ENCODE assay signal across 8 mouse cellular contexts in genomic region chr19:41484361-41484760, GRCm38 (mm10). TPM values are rescaled to one million over a fixed set of nuclear protein-coding genes. Genes with fewer than 3 reads are reported as not detected.
DNase-seq lines count a peak whose midpoint lies in the region; ATAC-seq and TF ChIP-seq lines count a peak whose summit lies in the region.

No protein-coding gene starts in this region.

- no peak for TF ChIP-seq POLR2A in heart, adult 2 months (IDR thresholded peaks at IDR 0.05; ENCODE audit: insufficient read depth, low read depth, low read length)

- H3K9me3 ChIP-seq in E14TG2a.4 (ENCODE audit: low read length): no peaks in the 10 kb centered on the region
- H3K9me3 ChIP-seq in heart, postnatal 0 days (replicated peaks; ENCODE audit: control insufficient read depth, low read length): no peaks in the 10 kb centered on the region
- H3K9me3 ChIP-seq in liver, postnatal 0 days (ENCODE audit: low read length): no peaks in the 10 kb centered on the region

- H3K27ac ChIP-seq in heart, adult 2 months: no peak overlapping the region
- H3K27ac ChIP-seq in heart, postnatal 0 days (ENCODE audit: low read depth): no peak overlapping the region
- no peak overlapping the region for H3K27ac ChIP-seq in liver, postnatal 0 days (ENCODE audit: low read depth)

- TF ChIP-seq EP300 in heart, adult 2 months (IDR thresholded peaks at IDR 0.05; ENCODE audit: insufficient read depth, low read depth, low read length): no peak
- TF ChIP-seq EP300 in heart, postnatal 0 days (IDR thresholded peaks at IDR 0.05; ENCODE audit: low read depth): no peak
- no peak for TF ChIP-seq EP300 in liver, postnatal 0 days (IDR thresholded peaks at IDR 0.05; ENCODE audit: low read depth)

- TF ChIP-seq CTCF in heart, adult 2 months (IDR thresholded peaks at IDR 0.05): no peak
- no peak for TF ChIP-seq CTCF in E14TG2a.4 (conservative IDR thresholded peaks at IDR 0.05; ENCODE audit: low read length)
- no peak for TF ChIP-seq CTCF in heart, postnatal 0 days (IDR thresholded peaks at IDR 0.05; ENCODE audit: low read depth)
- no peak for TF ChIP-seq CTCF in liver, postnatal 0 days (IDR thresholded peaks at IDR 0.05; ENCODE audit: low read depth)

- ATAC-seq in heart, postnatal 0 days (ENCODE audit: insufficient read depth, low read depth): no peak
- ATAC-seq in liver, postnatal 0 days: no peak

- 0 out of 2 replicates have a peak, but pooled peaks cover 2% of the 10 kb centered on the region for H3K27me3 ChIP-seq in heart, adult 2 months (ENCODE audit: control insufficient read depth, insufficient read depth, low read length)
- H3K27me3 ChIP-seq in E14TG2a.4 (ENCODE audit: insufficient read depth, low read length): no peaks in the 10 kb centered on the region
- H3K27me3 ChIP-seq in heart, postnatal 0 days (ENCODE audit: control insufficient read depth, insufficient read depth, low read length): no peaks in the 10 kb centered on the region
- H3K27me3 ChIP-seq in liver, postnatal 0 days (ENCODE audit: insufficient read depth, low read length): no peaks in the 10 kb centered on the region

- H3K4me2 ChIP-seq in heart, postnatal 0 days (ENCODE audit: low read depth, low read length): peak overlapping the region; percentile 88
- H3K4me2 ChIP-seq in liver, postnatal 0 days (ENCODE audit: low read depth, low read length): peak overlapping the region; percentile 94

- peak overlapping the region; percentile 87 for H3K4me3 ChIP-seq in heart, adult 2 months
- peak overlapping the region; percentile 86 for H3K4me3 ChIP-seq in E14TG2a.4 (replicated peaks; ENCODE audit: low read length)
- peak overlapping the region; percentile 1; the same call in 1 of the 2 replicates for H3K4me3 ChIP-seq in heart, postnatal 0 days (ENCODE audit: low read depth, low read length)
- H3K4me3 ChIP-seq in liver, postnatal 0 days (ENCODE audit: low read depth, low read length): peak overlapping the region; percentile 78

- H3K9ac ChIP-seq in heart, adult 2 months (ENCODE audit: low read depth, low read length): peak overlapping the region; percentile 28; the same call in 1 of the 2 replicates
- H3K9ac ChIP-seq in heart, postnatal 0 days (replicated peaks; ENCODE audit: low read depth, low read length): no peak overlapping the region
- H3K9ac ChIP-seq in liver, postnatal 0 days (replicated peaks): no peak overlapping the region

- WGBS in heart, adult 2 months: 25% methylated on average over 5 of the region's 5 CpGs
- 23% methylated on average over 5 of the region's 5 CpGs for WGBS in heart, postnatal 0 days
- 34% methylated on average over 5 of the region's 5 CpGs for WGBS in liver, postnatal 0 days (ENCODE audit: insufficient replicate concordance)

- DNase-seq in heart, adult 2 months: no peak
- no peak for DNase-seq in heart, postnatal 14 days
- DNase-seq in heart, postnatal 0 days (ENCODE audit: low spot score): no peak
- DNase-seq in liver, postnatal 0 days: no peak
- DNase-seq in layer of hippocampus, adult 11-12 months (ENCODE audit: low spot score): no peak
- no peak for DNase-seq in adrenal gland, postnatal 10 days
- no peak for DNase-seq in urinary bladder, postnatal 25 days (ENCODE audit: low spot score)

- intact Hi-C loops in heart, adult 2 months (cut with DNase I): loop anchor here (5.0 kb wide), 1 partner anchor 222 kb away; the partner anchor contains the start of gene Tm9sf3
- intact Hi-C loops in heart, postnatal 14 days (cut with DNase I): loop anchor here (5.0 kb wide), 1 partner anchor 167 kb away; no protein-coding TSS in a partner anchor

- peaks cover 8% of the 10 kb centered on the region for H3K4me1 ChIP-seq in heart, adult 2 months (ENCODE audit: control insufficient read depth, insufficient read depth, low read length)
- H3K4me1 ChIP-seq in E14TG2a.4 (replicated peaks; ENCODE audit: low read depth, low read length): peaks cover 45% of the 10 kb centered on the region
- peaks cover 4% of the 10 kb centered on the region; the same call in 1 of the 2 replicates for H3K4me1 ChIP-seq in heart, postnatal 0 days (ENCODE audit: control insufficient read depth, insufficient read depth)
- H3K4me1 ChIP-seq in liver, postnatal 0 days (ENCODE audit: insufficient read depth): peaks cover 17% of the 10 kb centered on the region

- peaks cover 18% of the 10 kb centered on the region for H3K36me3 ChIP-seq in heart, adult 2 months (ENCODE audit: control insufficient read depth, insufficient read depth, low read length)
- peaks cover 3% of the 10 kb centered on the region; the same call in 1 of the 2 replicates for H3K36me3 ChIP-seq in E14TG2a.4 (ENCODE audit: insufficient read depth, low read length)
- H3K36me3 ChIP-seq in heart, postnatal 0 days (replicated peaks; ENCODE audit: control insufficient read depth, insufficient read depth, low read length): 0 out of 2 replicates have a peak, but pooled peaks cover 4% of the 10 kb centered on the region
- peaks cover 6% of the 10 kb centered on the region; the same call in 1 of the 2 replicates for H3K36me3 ChIP-seq in liver, postnatal 0 days (replicated peaks; ENCODE audit: insufficient read depth, low read length)

- H3K79me2 ChIP-seq in heart, adult 2 months (replicated peaks; ENCODE audit: control insufficient read depth, insufficient read depth, low read length): peaks cover 2% of the 10 kb centered on the region; the same call in 1 of the 2 replicates

RNA-seq across cellular contexts. Expression of gene Lcor, which starts 1.9 kb away (rescaled TPM):
- 10 to 100 TPM; 12.2 to 12.8 TPM for total RNA-seq in heart, adult 2 months (2021)
- 1.7 and 4.2 TPM in 2 replicates for polyA plus RNA-seq in heart, adult 2 months (2012; rRNA removed)
- total RNA-seq in heart, postnatal 14 days (2021): 10 to 100 TPM; 11.7 to 13.0 TPM
- total RNA-seq in heart, postnatal 0 days (2014; rRNA removed; ENCODE audit: low replicate concordance): 7.0 and 8.0 TPM in 2 replicates
- polyA plus RNA-seq in heart, postnatal 0 days (2015; fragmentation: Nextera tagmentation; extraction: Ambion mirVana): 5.8 and 7.5 TPM in 2 replicates
- polyA plus RNA-seq in liver, postnatal 0 days (2015; fragmentation: Nextera tagmentation; extraction: Ambion mirVana): 7.9 and 9.0 TPM in 2 replicates
- total RNA-seq in adrenal gland, postnatal 10 days (2021): 10 to 100 TPM; 13.9 to 17.7 TPM

Comparison
In these comparisons a context has a peak if more than half of its experiments do, and no peak if none do; other contexts are left out.
1. H3K4me3 ChIP-seq: peak in every context shown above with its lines; median percentile 87 in heart, adult 2 months; 86 in E14TG2a.4; 78 in liver, postnatal 0 days; 1 in heart, postnatal 0 days.